Mouse (Mus musculus) C2C12 (cell line): ENCODE results near the gene Trak2. TPM values are rescaled to one million over a fixed set of nuclear protein-coding genes. Genes with fewer than 3 reads are reported as not detected.

Experiments used
- H3K27me3 ChIP-seq: one replicate; pipeline ENCODE4 v1.6.1; 2011; ENCODE audit not compliant: control insufficient read depth, insufficient read depth, insufficient read length
- H3K36me3 ChIP-seq: one replicate; pipeline ENCODE4 v1.6.1; 2011; ENCODE audit not compliant: control insufficient read depth, insufficient read depth
- H3K4me3 ChIP-seq: one replicate; pipeline ENCODE4 v1.5.1; 2011; ENCODE audit warnings: mild to moderate bottlenecking, control low read depth; ENCODE audit not compliant: poor library complexity, insufficient read depth, severe bottlenecking
- H3K79me2 ChIP-seq: one replicate; pipeline ENCODE4 v1.6.1; 2011; ENCODE audit not compliant: control insufficient read depth, insufficient read depth
- H3K79me3 ChIP-seq: one replicate; pipeline ENCODE4 v1.6.1; 2011; ENCODE audit warnings: low read depth, control low read depth
- H3ac ChIP-seq: one replicate; pipeline ENCODE3; 2011; ENCODE audit warnings: low read depth; ENCODE audit not compliant: control insufficient read depth, insufficient read length
- CEBPB ChIP-seq: IDR thresholded peaks from one replicate; pipeline ENCODE4 v1.6.1; 2011; ENCODE audit warnings: low read depth, mild to moderate bottlenecking, control low read depth, moderate library complexity
- CTCF ChIP-seq: IDR thresholded peaks from one replicate; pipeline ENCODE4 v1.5.1; 2011; ENCODE audit not compliant: control insufficient read depth, insufficient read depth, insufficient read length
- FOSL1 ChIP-seq: IDR thresholded peaks from one replicate; pipeline ENCODE4 v1.8.0; 2011; ENCODE audit warnings: mild to moderate bottlenecking, low read length; ENCODE audit not compliant: poor library complexity, insufficient read depth, severe bottlenecking
- MAX ChIP-seq: IDR thresholded peaks from one replicate; pipeline ENCODE4 v1.6.1; 2011; ENCODE audit warnings: mild to moderate bottlenecking, control low read depth
- MYOD1 ChIP-seq: IDR thresholded peaks from one replicate; pipeline ENCODE4 v1.6.1; 2011; ENCODE audit warnings: low read depth; ENCODE audit not compliant: control insufficient read depth, insufficient read length
- MYOG ChIP-seq: IDR thresholded peaks from one replicate; pipeline ENCODE4 v1.6.1; 2011; ENCODE audit not compliant: control insufficient read depth, insufficient read length; ENCODE audit errors: extremely low read depth
- USF1 ChIP-seq: IDR thresholded peaks from one replicate; pipeline ENCODE4 v1.6.1; 2011; ENCODE audit warnings: low read depth, mild to moderate bottlenecking, control low read depth, moderate library complexity
- polyA plus RNA-seq: library from polyadenylated mRNA; unstranded; fragments of >200 nt; fragmentation: generic; extraction: Trizol; gene quantifications from one replicate; pipeline ENCODE4 v1.2.1, GENCODE M21; 2012; ENCODE audit warnings: missing spikeins

The Trak2 gene
- polyA plus RNA-seq, 1 experiment: 12.2 TPM

DNA sequence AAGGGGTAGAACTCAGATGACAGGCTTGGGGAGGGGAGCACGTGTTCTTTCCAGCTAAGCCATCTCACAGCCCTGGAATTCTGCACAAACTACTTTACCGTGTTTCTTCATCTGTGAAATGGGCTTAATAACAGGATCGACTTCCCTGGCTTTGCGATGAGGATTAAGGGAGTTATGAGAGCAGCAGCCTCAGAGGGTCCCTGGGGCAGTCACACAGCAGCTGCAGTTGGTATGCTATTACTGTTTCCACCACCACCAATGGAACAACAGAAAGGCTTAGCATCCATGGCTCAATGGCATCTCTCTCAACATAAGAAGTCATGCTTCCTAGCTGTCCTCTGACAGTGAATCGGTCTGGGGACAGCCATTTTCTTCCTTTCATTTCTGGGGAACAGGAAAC lies 20.7 kb downstream of the Trak2 start:
- H3K4me3 ChIP-seq: no peak overlapping the region
- no peaks in the 10 kb centered on the region for H3K36me3 ChIP-seq
- peaks cover 100% of the 10 kb centered on the region for H3K79me2 ChIP-seq
- H3K27me3 ChIP-seq: no peaks in the 10 kb centered on the region
- H3ac ChIP-seq: no peak overlapping the region
- TF ChIP-seq CEBPB: no peak
- no peak for TF ChIP-seq MYOG
- TF ChIP-seq FOSL1: no peak
- TF ChIP-seq MAX: no peak
- TF ChIP-seq USF1: no peak
- TF ChIP-seq MYOD1: no peak
- no peak for TF ChIP-seq CTCF
- peaks cover 80% of the 10 kb centered on the region for H3K79me3 ChIP-seq

DNA sequence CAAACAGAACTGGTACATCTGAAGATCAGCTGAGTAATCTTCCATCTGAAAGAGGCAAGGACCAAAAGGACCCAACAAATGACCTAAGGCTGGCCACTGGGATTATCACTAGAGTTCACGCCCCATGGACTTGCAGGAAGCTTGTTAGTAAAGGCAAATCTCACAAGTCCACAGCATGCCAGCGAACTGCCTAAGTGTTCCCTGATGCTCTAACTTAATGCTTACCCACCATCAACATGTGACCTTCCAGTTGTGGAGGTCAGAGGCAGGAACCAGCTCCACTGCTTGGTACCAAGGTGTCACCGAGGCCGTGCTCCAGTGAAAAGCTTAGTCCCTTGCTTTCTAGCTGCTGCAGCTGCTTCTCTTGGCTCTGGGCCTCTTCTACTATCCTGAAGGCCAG lies 21.4 kb downstream of the Trak2 start:
- Histone ChIP-seq H3K79me2 (peaks cover 100% of the 10 kb centered on the region), H3K36me3 (no peaks in the 10 kb centered on the region), H3K27me3 (no peaks in the 10 kb centered on the region), H3K79me3 (peaks cover 80% of the 10 kb centered on the region), H3K4me3 (no peak overlapping the region), H3ac (no peak overlapping the region)
- TF ChIP-seq MYOD1 (no peak), MYOG (no peak), CTCF (no peak), MAX (no peak), FOSL1 (no peak), USF1 (no peak), CEBPB (no peak)

DNA sequence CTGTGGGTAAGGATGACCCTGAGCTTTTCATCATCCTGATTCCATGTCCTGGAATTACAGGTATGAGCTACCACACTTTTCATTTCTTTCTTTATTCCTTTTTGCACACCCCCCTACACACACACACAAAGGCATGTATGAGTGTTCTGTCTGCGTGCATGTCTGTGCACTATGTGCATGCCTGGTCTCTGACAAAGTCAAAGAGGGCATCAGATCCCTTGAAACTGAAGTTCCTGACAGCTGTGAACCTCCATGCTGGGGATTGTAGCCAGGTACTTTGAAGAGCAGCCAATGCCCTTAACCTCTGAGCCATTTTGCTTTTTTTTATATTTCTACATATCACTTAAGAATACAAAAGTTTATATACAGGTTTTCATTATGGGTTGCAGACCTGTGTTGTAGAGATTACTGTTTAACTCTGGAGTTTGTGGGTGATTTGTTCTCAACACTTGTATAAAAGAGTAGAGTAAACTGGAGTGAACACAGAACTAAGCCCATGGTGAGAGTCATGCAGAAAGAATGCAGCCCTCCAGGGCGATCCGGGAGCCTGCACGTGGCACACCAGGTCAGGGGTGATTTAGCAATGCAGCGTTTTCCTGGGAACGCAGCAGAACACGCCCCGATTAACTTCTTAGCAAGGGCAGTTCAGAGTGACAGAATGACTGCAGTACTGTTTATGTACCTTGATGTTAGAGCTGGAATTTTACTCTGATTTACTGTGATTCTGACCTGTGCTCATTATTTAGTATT lies 22.2 kb downstream of the Trak2 start:
- H3K4me3 ChIP-seq: no peak overlapping the region
- H3ac ChIP-seq: no peak overlapping the region
- peaks cover 2% of the 10 kb centered on the region for H3K36me3 ChIP-seq
- H3K79me2 ChIP-seq: peaks cover 95% of the 10 kb centered on the region
- H3K79me3 ChIP-seq: peaks cover 78% of the 10 kb centered on the region
- peak; percentile 85 for TF ChIP-seq CEBPB
- TF ChIP-seq USF1: peak; percentile 90
- peak; percentile 93 for TF ChIP-seq MAX
- TF ChIP-seq MYOD1: no peak
- TF ChIP-seq FOSL1: no peak
- TF ChIP-seq MYOG: no peak
- no peak for TF ChIP-seq CTCF
- H3K27me3 ChIP-seq: no peaks in the 10 kb centered on the region

DNA sequence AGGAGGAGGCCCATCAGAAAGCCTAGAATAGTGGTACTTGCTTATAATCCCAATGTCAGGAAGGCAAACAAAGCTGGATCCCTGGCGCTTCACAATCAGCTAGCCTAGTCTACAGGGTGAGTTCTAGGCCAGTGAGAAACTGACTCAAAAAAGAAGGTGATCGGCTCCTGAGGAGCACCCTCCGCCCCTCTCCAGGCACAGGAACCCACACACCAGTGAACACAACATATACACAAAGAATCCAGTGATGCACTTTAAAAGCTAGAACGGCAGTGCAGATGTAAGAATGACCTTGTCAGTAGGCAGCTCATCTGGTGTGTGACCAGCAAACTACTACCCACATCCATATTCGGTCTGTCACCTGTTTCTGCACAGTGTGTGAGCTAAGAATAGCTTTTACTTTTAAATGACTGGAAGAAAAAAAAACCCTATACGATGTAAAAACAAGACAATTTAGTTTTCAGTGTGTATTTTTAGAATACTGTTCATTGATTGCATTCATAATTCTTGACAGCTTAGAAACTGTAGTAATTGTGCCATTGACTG lies 23.6 kb downstream of the Trak2 start:
- TF ChIP-seq FOSL1: no peak
- no peak for TF ChIP-seq CEBPB
- TF ChIP-seq MAX: no peak
- TF ChIP-seq MYOD1: no peak
- no peak for TF ChIP-seq MYOG
- TF ChIP-seq CTCF: no peak
- TF ChIP-seq USF1: no peak
- H3K4me3 ChIP-seq: no peak overlapping the region
- no peaks in the 10 kb centered on the region for H3K27me3 ChIP-seq
- H3ac ChIP-seq: no peak overlapping the region
- H3K79me3 ChIP-seq: peaks cover 65% of the 10 kb centered on the region
- H3K36me3 ChIP-seq: peaks cover 16% of the 10 kb centered on the region
- peaks cover 83% of the 10 kb centered on the region for H3K79me2 ChIP-seq

DNA sequence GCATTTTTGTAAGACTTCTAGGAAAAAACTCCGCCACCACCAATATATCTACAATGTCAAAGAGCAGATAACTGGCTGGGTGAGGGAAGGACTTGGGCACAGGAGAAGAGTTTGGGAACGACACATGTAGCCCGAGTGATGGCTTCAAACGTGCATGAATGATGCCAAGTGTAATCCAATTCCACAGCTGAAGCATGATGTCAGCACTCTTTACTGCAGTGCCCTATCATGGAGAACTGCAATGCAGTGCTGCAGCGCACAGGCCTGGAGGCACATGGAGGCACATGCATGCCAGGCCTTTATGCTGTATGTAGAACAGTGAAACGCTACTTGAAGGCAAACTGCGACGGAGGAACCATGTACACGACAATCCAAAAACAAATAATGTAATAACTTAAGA lies 26.5 kb downstream of the Trak2 start:
- Histone ChIP-seq H3K36me3 (peaks cover 19% of the 10 kb centered on the region), H3K79me3 (peaks cover 40% of the 10 kb centered on the region), H3ac (no peak overlapping the region), H3K79me2 (peaks cover 55% of the 10 kb centered on the region), H3K27me3 (no peaks in the 10 kb centered on the region), H3K4me3 (no peak overlapping the region)
- TF ChIP-seq FOSL1: no peak
- peak; percentile 23 for TF ChIP-seq MYOD1

DNA sequence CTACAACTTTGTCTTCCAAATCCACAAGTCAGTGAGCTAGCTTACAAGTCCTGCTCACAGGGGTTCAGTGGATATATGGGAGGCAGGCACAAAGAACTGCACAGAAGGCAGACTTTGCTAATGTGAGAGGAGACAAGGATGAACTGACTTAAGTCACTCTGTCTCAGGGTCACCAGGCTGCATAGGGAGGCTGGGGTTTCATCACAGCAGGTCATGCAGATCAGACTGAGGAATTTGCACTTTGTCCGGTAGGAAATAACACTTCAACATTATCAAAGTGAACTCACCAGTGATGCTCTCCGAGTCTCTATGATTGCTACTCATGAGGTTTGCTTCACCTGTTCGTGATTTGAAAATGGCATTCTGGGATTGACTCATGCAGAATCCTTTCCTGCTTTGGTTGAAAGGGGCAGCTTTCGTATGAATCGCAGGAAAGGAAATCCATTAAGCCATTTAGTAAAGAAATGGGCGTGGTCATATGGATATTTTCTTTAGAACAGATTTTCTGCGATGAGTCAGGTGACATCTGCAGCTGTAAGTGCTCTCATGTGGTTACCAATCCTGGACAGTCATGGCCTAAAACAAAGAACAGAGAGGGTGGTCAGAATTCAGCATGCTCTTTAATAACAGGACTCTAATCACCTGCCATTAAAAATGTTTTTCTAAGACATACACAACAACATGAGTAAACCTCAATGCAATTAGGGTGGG lies 27.1 kb downstream of the Trak2 start:
- no peaks in the 10 kb centered on the region for H3K27me3 ChIP-seq
- H3K79me3 ChIP-seq: peaks cover 40% of the 10 kb centered on the region
- TF ChIP-seq FOSL1 (no peak), CEBPB (no peak), MAX (peak; percentile 51), CTCF (no peak), MYOG (no peak), MYOD1 (no peak), USF1 (peak; percentile 60)
- no peak overlapping the region for H3ac ChIP-seq
- no peak overlapping the region for H3K4me3 ChIP-seq
- peaks cover 49% of the 10 kb centered on the region for H3K79me2 ChIP-seq
- peaks cover 19% of the 10 kb centered on the region for H3K36me3 ChIP-seq
